Mouse (Mus musculus) kidney, postnatal 36 days (tissue): ENCODE measurements around the gene Hacd2.
A peak's percentile ranks its signal among the peaks of the same experiment; 100 is the strongest.

Experiments
- DNase-seq, 2 experiments: peaks; one replicate each; pipeline ENCODE4 v3.0.0; 2021 to 2022; ENCODE audit warnings: mixed read lengths in 2 of 2

Hacd2 gene

DNA sequence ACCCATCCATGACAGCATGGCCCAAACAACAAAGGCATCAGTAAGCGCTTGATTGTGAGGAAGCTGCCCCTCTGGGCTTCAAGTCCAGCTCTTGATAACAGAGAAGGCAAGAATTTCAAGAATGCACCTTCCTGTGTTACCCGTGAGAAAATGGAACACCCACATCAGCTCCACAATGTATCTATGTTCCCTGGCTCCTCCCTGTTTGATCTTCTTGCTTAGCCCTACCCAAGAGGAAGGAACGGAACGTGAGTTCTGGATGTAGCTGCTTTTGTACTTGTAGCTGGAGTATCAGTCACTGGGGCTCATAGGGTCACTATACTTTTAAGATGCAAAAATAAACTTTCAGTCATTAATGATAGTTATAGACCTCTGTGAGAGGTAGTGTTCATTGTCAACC lies 98.4 kb downstream of the Hacd2 start:
- DNase-seq, result no peak

DNA sequence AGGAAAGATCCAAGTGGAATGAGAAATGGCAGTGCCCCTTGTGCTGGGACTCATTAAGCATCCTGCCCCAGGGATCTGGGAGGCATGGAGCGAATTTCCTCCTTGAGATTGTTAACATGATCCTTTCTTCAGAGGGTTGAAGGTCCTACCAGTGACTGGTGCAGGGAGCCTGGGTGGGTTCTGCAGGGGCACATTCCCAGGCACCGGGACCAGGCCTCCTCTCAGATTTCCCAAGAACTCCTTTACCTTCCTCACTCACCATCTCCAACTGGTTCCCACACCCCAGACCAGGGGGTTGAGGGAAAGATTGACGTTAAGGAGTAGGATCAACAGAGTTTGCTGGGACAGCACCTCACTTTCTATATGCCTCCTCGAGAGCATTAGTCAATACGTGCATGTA lies 105.0 kb downstream of the Hacd2 start:
- DNase-seq, result no peak

DNA sequence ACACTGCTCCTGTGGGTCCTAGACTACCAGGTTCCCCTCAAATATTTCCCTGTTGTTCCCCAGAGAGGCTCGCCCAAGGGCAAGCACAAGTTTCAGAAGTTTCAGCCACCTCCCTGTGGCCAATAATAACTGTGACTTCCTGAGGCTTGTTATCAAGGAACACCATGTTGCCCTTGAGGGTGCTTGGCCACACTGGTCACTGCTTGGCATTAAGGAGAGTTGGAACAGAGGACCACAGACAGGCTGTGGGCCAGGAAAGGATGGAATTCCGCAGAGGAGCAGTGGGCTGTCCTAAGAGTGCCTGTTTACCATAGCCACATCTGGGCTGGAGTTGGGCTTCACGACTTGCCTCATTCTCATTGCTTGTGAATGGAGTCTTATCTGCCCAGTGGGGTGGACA lies 107.9 kb downstream of the Hacd2 start:
- no peak for DNase-seq

DNA sequence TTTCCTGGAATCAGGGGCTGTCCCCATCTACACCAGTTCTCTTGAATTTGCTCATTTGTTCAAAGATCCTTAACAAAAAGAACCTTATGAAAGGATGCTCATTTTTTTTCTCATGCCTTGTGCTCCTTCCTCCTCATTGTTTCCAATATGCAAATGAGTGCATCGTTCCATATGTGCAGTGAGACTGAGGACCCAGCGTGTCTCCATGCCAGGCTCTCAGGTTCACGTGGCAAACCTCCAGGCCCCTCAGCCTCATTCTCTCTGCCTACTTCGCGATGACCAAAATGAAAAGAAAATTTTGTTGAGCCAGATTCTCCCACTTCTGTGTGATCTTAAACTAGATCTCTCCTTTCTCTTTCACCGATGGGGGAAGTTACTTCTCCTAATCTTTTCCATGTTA lies 117.2 kb downstream of the Hacd2 start:
- DNase-seq, result no peak

DNA sequence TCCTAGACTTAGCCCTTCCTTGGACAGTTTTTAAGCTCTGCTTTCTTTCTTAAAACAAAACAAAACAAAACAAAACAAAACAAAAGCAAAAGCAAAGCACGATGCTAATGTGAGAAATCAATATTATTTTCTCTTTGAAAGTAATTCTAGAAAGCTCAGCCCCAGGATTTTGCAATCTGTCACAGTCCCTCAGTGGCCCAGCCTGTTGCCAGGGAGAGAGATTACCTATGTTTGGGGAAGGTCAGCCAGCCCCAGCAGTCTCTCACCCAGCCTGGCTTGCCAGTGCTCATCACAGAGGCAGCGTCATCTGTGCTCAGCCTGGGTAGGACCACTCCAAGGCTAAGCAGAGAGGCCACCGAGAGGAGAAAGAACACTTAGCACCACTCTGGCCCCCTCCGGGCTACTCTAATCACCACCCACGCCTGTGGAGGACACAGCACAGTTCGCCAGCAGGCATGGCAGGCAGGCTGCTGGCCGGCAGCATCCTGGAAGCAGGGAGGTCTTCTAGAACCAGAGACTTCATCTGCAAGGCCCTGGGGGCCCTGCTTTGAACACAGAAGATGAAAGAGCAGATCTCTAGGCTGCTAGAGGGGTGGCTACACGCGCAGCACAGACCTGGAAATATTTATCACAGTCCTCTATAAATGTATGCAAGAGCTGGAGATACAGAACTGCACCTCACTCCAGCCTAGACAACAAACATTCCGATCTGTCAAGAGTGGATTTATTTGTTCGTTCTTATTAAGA lies 117.8 kb downstream of the Hacd2 start:
- no peak for DNase-seq

DNA sequence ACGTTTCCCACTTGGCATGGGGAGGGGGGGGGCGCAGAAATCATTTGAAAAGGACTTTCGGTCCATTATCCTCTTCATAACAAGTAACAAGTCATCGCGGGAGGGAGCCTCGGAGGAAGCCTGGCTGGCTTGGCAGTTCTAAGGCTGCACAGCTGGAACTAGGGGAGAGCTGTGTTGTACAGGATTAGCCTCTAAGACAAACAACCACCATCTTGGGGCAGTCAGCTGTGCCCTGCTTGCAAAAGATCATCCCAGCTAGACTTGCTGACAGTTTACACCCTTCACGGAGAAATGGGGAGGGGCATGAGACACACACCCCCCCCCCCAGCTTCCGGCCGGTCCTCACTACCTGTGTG lies 118.4 kb downstream of the Hacd2 start:
- no peak for DNase-seq

DNA sequence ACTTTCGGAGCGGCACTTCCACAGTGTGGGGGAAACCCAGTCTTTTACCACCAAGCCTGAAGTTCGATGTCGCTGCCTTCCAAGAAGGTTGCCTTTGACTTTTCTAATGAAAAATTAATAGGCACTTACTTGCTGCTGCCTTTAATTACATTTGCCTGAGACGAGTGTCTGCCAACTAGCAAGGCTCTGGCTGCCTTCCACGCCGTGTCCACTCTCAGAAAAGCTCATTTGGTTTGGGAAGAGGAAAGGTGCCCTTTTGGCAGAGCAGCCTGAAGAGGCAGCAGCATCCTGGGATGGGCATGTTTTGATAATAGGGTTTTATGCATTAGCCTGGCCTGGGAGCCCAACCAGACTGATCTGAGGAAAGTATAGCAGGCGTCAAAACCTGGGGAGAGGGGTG lies 119.6 kb downstream of the Hacd2 start:
- no peak for DNase-seq

DNA sequence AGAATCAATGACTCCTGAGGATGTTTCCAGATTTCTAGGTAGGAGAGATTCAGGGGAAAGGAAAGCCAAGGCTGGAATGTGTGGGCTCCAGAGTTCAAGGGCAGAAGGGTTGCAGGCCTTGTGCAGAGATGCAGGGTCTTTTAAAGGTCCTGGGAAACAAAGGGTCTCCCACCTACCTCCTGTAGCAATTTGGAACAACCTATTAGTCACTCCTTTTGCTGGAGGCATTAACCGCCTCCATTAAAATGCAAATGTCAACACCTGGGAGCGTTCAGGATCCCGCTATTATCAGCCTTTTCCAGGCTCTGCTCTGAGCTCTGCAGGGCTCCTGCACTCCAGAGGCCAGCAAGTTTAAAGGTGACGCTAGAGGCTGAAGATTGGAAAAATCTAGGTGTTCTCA lies 123.9 kb downstream of the Hacd2 start:
- DNase-seq, result no peak

DNA sequence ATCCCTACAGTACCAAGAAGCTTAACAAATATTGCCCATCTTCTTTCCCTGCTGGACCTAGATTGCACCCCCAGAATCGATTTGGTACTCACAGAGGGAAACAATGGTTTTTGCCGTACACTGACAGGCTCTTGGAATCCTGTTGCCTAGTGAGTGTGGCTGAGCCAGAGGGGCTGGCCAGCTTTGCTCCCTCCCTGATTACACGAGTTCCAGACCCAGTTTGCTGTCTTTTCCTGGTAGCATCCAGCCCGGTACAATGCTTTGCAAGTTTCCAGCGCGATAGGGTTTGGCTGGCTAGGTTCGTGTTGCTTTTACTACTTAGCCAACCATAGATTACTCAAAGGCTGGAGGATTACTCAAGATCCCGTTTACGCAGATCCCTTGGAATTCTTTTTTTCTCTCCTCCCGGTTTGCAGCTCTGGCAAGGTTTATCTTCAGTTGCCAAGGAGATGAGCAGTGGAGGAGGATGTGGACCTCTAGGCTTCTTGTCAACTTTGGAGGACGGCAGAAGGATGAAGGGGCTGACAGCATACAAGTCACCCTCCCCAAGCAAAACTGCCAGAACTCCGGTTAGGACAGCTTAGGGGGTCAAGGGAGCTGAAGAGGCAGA lies 131.0 kb downstream of the Hacd2 start:
- no peak for DNase-seq

DNA sequence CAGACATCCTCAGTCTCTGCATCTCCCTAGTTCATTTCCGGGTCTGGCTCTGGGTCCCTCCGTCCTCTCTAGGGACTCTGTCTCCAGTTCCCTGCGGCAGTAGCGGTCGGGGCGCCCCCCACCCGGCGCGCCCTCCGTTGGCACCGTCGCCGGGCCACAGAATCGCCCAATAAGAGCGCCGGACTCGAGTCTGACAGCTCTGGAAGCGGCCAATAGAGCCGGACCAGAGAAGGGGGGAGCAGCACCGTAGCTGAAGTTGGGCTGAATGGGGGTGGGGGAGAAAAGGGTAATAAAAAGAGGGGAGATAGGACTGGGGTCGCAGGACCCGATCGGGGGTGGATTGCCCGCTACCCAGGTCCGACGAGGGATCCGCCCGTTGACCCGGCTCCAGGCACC lies 132.0 kb downstream of the Hacd2 start:
- peak in 1 of 2 experiments; percentile 26 for DNase-seq

DNA sequence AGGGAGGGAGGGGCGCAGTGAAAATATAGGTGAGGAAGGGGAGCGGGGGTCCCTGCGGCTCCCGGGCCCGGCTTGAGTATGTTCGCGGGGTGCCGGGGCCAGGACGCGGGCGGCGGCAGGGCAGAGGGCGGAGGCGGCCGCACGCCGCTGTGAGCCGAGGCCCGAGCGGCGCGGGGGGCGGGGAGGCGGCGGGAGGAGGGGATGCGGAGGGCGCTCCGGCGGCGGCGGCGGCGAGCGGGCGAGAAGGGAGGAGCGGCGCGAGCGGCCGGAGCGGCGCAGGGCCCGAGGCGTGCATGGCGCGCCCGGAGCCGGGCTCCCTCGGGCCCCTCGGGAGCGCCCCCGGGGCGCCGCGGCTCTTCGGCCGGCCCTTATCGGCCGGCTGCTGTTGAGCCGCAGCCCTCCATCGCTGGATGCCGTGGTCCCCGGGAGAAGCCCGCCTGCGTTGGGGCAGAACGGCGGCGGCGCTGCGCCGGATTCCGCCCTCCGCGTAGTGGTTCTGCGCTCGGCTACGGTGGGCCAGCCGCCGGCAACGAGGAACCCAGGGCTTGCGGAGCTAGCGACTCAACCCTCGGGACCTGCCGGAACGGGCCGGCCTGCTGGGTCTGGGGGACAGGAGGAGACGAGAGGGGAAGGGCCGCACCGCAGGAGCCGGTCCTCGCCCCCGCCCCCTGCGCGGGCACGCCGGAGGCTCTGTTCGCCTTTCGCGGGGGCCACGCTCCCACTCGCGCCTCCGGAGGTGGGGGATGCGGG lies 132.6 kb downstream of the Hacd2 start, which contains the start of gene Adcy5:
Gene Adcy5 (plus strand): TSS at position 237 of the 750 bp plus-strand sequence.
- DNase-seq, result peak in 1 of 2 experiments; percentile 48

DNA sequence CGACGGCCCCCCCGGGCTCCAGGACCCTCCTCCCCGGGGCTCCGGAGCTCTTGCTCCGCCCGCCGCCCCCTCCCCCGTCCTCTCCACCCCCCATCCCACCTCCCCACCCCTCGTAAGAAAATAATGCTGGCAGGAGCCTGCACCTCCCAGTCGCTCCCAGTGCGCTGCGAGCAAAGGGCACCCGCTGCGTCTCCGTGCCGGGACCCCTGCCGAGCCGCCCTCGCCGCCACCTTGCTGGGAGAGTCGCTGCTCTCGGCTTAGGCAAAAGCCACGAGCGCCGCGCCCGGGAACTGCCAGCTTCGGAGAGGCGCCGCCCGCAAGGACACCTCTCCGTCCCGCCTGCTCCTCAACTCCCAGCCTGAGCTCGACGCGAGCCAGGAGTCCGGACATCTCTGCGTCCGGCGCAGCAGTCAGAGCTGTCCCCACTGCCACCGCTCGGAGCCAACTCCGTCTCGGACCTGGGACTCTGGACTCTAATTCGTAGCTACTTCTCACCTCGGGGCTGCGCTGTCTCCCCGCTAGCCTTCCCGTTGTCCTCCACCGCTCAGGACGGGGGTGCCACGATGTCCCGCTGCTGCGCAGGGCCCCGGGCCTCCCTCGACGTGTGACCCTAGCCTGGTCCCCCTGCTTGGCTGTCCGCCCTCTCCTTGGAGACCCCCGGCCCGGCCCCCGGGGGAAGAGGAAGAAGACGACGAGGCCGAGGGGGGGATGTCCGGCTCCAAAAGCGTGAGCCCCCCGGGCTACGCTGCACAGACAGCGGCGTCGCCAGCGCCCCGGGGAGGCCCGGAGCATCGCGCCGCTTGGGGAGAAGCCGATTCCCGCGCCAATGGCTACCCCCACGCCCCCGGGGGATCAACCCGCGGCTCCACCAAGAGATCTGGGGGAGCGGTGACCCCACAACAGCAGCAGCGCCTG lies 133.4 kb downstream of the Hacd2 start:
- DNase-seq, result peak; percentile 43 to 63

DNA sequence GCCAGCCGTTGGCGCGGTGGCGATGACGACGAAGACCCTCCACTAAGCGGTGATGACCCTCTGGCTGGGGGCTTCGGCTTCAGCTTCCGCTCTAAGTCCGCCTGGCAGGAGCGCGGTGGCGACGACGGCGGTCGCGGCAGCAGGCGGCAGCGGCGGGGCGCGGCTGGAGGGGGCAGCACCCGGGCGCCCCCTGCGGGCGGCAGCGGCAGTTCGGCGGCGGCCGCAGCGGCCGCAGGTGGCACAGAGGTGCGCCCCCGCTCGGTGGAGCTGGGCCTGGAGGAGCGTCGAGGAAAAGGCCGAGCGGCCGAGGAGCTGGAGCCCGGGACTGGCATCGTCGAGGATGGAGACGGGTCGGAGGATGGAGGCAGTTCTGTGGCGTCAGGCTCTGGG lies 134.1 kb downstream of the Hacd2 start:
- DNase-seq, result peak; percentile 25 to 84

DNA sequence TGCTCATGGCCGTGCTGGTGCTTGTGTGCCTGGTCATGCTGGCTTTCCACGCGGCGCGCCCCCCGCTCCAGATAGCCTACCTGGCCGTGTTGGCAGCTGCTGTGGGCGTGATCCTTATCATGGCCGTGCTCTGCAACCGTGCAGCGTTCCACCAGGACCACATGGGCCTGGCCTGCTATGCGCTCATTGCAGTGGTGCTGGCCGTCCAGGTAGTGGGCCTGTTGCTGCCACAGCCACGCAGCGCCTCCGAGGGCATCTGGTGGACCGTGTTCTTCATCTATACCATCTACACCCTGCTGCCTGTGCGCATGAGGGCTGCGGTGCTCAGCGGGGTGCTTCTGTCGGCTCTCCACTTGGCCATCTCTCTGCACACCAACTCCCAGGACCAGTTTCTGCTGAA lies 134.6 kb downstream of the Hacd2 start:
- no peak for DNase-seq
